Mouse (Mus musculus): ENCODE results near the gene Slc22a15. TPM values are rescaled to one million over a fixed set of nuclear protein-coding genes. Genes with fewer than 3 reads are reported as not detected.

Slc22a15 gene
- polyA plus RNA-seq, 1 experiment from 2014 or later = 10.1 TPM

DNA sequence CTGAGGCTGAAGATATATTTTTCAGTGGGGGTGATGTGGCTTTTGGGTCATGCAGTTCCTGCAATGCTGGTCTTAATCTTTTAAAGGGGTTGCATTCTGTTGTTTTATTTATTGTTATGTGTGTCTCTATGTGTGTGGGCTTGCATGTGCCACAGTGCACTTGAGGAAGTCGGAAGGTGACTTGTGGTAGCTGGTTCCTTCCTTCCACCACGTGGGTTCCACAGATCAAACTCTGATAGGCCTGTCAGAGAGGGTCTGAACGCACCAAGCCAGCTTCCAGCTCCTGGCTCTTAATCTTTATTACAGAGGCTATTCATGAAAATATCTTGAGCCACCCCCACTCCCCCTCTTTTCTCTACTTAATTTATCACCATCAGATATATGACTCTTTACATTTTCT is 40.4 kb downstream of the Slc22a15 start:
- DNase-seq (ENCODE audit: low spot score) (no peak), ATAC-seq (ENCODE audit: low FRiP score) (no peak)
- Histone ChIP-seq H3K4me2 (replicated peaks; ENCODE audit: low read depth, low read length) (no peak overlapping the region), H3K9me3 (ENCODE audit: control insufficient read depth, low read length) (no peaks in the 10 kb centered on the region), H3K27ac (ENCODE audit: low read depth, low read length) (no peak overlapping the region), H3K36me3 (ENCODE audit: control insufficient read depth, insufficient read depth, low read length) (no peaks in the 10 kb centered on the region), H3K4me1 (replicated peaks; ENCODE audit: control insufficient read depth, insufficient read depth, low read length) (no peaks in the 10 kb centered on the region), H3K4me3 (ENCODE audit: low read depth, low read length) (no peak overlapping the region), H3K9ac (ENCODE audit: low read depth, low read length) (no peak overlapping the region), H3K27me3 (ENCODE audit: control insufficient read depth, insufficient read depth, low read length) (no peaks in the 10 kb centered on the region)
- 69% methylated on average over 3 of the region's 3 CpGs for WGBS

DNA sequence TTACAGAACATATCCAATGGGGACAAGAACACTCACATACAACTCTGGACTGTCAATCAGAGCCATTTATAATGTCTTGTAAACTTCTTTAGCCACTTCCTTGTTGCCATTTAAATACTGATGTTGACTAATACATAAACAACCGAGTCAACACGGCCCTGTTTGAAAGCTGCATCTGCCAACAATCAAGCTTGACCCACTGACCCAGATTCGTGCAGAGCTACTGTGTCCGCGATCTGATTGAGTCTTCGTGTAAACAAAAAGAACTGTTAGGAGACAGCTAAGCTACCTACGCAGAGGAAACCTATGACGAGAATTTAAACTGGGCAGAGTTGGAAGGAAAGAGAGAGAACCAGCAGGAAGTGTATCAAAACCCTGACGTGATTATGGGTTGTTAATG is 42.5 kb downstream of the Slc22a15 start:
- Histone ChIP-seq H3K36me3 (ENCODE audit: control insufficient read depth, insufficient read depth, low read length) (no peaks in the 10 kb centered on the region), H3K4me2 (replicated peaks; ENCODE audit: low read depth, low read length) (no peak overlapping the region), H3K4me3 (ENCODE audit: low read depth, low read length) (no peak overlapping the region), H3K27ac (ENCODE audit: low read depth, low read length) (no peak overlapping the region), H3K9ac (ENCODE audit: low read depth, low read length) (no peak overlapping the region), H3K4me1 (replicated peaks; ENCODE audit: control insufficient read depth, insufficient read depth, low read length) (peaks cover 3% of the 10 kb centered on the region; the same call in 1 of the 2 replicates), H3K9me3 (ENCODE audit: control insufficient read depth, low read length) (no peaks in the 10 kb centered on the region), H3K27me3 (ENCODE audit: control insufficient read depth, insufficient read depth, low read length) (no peaks in the 10 kb centered on the region)
- WGBS = 68% methylated on average over 9 of the region's 9 CpGs
- ATAC-seq (ENCODE audit: low FRiP score) = no peak
- DNase-seq (ENCODE audit: low spot score) = no peak

DNA sequence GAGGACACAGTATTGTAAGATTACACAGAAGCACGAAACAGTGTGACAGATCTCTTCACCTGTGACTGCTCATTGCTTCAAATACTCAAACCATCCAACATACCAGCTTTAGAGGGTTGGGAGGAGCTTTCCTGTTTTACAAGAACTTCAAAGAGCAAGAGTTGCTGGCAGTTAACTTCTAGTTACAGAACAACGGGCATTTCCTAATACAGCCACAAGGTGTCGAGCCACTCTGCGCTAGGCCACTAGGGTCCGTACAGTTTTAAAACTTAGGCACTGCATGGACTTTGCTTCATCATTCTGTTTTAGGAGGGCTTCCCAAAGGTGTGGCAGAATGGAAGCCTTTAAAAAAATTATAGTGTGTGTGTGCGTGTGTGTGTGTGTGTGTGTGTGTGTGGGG is 43.4 kb downstream of the Slc22a15 start:
- 81% methylated on average over 6 of the region's 6 CpGs for WGBS
- H3K9ac ChIP-seq (ENCODE audit: low read depth, low read length) = no peak overlapping the region
- no peaks in the 10 kb centered on the region for H3K27me3 ChIP-seq (ENCODE audit: control insufficient read depth, insufficient read depth, low read length)
- no peak for ATAC-seq (ENCODE audit: low FRiP score)
- no peak overlapping the region for H3K4me3 ChIP-seq (ENCODE audit: low read depth, low read length)
- H3K36me3 ChIP-seq (ENCODE audit: control insufficient read depth, insufficient read depth, low read length) = no peaks in the 10 kb centered on the region
- H3K4me1 ChIP-seq (replicated peaks; ENCODE audit: control insufficient read depth, insufficient read depth, low read length) = peaks cover 3% of the 10 kb centered on the region; the same call in 1 of the 2 replicates
- no peaks in the 10 kb centered on the region for H3K9me3 ChIP-seq (ENCODE audit: control insufficient read depth, low read length)
- H3K4me2 ChIP-seq (replicated peaks; ENCODE audit: low read depth, low read length) = no peak overlapping the region
- H3K27ac ChIP-seq (ENCODE audit: low read depth, low read length) = no peak overlapping the region
- no peak for DNase-seq (ENCODE audit: low spot score)

GRCm38 (mm10) chr3:101878136-101878535 is 46.1 kb downstream of the Slc22a15 start:
- Histone ChIP-seq H3K4me2 (replicated peaks; ENCODE audit: low read depth, low read length) (no peak overlapping the region), H3K9me3 (ENCODE audit: control insufficient read depth, low read length) (no peaks in the 10 kb centered on the region), H3K27ac (ENCODE audit: low read depth, low read length) (no peak overlapping the region), H3K27me3 (ENCODE audit: control insufficient read depth, insufficient read depth, low read length) (no peaks in the 10 kb centered on the region), H3K36me3 (ENCODE audit: control insufficient read depth, insufficient read depth, low read length) (no peaks in the 10 kb centered on the region), H3K4me3 (ENCODE audit: low read depth, low read length) (no peak overlapping the region), H3K9ac (ENCODE audit: low read depth, low read length) (no peak overlapping the region), H3K4me1 (replicated peaks; ENCODE audit: control insufficient read depth, insufficient read depth, low read length) (peaks cover 3% of the 10 kb centered on the region; the same call in 1 of the 2 replicates)
- ATAC-seq (ENCODE audit: low FRiP score) = peak; percentile 33; the same call in 1 of the 2 replicates
- WGBS = 22% methylated on average over 5 of the region's 5 CpGs
- no peak for DNase-seq (ENCODE audit: low spot score)

DNA sequence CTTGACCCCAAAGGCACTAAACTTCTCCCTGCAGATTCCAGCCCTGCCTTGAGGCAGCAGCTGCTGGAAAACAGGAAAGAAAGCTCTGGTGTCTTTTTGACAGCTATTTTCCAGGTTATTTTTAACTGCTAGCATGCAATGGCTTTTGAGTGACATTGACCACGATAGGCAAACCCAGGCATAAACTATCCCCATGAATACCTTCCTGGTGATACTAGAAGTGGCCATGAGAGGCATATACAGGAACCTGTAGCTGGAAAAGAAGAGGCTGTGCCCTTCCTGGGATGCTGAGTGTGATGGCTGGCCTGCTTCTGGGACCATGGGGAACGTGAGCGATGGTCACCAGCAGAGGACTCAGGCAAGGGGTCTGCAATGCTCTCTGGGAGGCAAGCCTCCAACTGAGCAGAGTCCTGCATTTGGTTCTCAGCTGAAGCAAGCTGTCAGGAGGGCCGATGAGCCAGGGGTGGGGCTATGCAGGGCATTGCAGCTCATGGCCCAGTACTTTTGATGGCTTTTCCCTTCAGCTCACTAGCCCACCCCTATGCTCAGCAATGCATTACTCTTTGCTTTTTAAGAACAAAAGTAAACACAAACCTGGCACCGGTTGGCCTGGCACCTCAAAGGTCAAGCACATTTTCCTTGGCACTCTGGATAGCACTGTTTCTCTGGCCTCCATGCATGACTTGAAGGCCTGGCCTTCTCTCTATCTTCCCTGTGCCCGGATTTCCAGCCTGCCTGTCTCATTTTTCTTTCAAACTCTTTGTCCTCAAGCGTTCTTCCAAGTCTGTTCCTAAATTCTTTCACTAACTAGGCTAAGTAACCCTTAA is 47.6 kb downstream of the Slc22a15 start:
- Histone ChIP-seq H3K9me3 (ENCODE audit: control insufficient read depth, low read length) (no peaks in the 10 kb centered on the region), H3K9ac (ENCODE audit: low read depth, low read length) (no peak overlapping the region), H3K27me3 (ENCODE audit: control insufficient read depth, insufficient read depth, low read length) (no peaks in the 10 kb centered on the region), H3K4me2 (replicated peaks; ENCODE audit: low read depth, low read length) (no peak overlapping the region), H3K27ac (ENCODE audit: low read depth, low read length) (0 out of 2 replicates have a peak overlapping the region, but pooled peaks have one; percentile 33), H3K4me3 (ENCODE audit: low read depth, low read length) (no peak overlapping the region), H3K4me1 (replicated peaks; ENCODE audit: control insufficient read depth, insufficient read depth, low read length) (peaks cover 3% of the 10 kb centered on the region; the same call in 1 of the 2 replicates), H3K36me3 (ENCODE audit: control insufficient read depth, insufficient read depth, low read length) (no peaks in the 10 kb centered on the region)
- no peak for ATAC-seq (ENCODE audit: low FRiP score)
- WGBS = 72% methylated on average over 7 of the region's 7 CpGs
- no peak for DNase-seq (ENCODE audit: low spot score)

GRCm38 (mm10) chr3:101875258-101875920 is 48.9 kb downstream of the Slc22a15 start:
- Histone ChIP-seq H3K27ac (ENCODE audit: low read depth, low read length) (0 out of 2 replicates have a peak overlapping the region, but pooled peaks have one; percentile 3), H3K9me3 (ENCODE audit: control insufficient read depth, low read length) (no peaks in the 10 kb centered on the region), H3K4me1 (replicated peaks; ENCODE audit: control insufficient read depth, insufficient read depth, low read length) (peaks cover 3% of the 10 kb centered on the region; the same call in 1 of the 2 replicates), H3K36me3 (ENCODE audit: control insufficient read depth, insufficient read depth, low read length) (no peaks in the 10 kb centered on the region), H3K4me3 (ENCODE audit: low read depth, low read length) (no peak overlapping the region), H3K4me2 (replicated peaks; ENCODE audit: low read depth, low read length) (no peak overlapping the region), H3K27me3 (ENCODE audit: control insufficient read depth, insufficient read depth, low read length) (no peaks in the 10 kb centered on the region), H3K9ac (ENCODE audit: low read depth, low read length) (no peak overlapping the region)
- DNase-seq (ENCODE audit: low spot score) (no peak), ATAC-seq (ENCODE audit: low FRiP score) (no peak)
- WGBS = 63% methylated on average over 10 of the region's 10 CpGs

DNA sequence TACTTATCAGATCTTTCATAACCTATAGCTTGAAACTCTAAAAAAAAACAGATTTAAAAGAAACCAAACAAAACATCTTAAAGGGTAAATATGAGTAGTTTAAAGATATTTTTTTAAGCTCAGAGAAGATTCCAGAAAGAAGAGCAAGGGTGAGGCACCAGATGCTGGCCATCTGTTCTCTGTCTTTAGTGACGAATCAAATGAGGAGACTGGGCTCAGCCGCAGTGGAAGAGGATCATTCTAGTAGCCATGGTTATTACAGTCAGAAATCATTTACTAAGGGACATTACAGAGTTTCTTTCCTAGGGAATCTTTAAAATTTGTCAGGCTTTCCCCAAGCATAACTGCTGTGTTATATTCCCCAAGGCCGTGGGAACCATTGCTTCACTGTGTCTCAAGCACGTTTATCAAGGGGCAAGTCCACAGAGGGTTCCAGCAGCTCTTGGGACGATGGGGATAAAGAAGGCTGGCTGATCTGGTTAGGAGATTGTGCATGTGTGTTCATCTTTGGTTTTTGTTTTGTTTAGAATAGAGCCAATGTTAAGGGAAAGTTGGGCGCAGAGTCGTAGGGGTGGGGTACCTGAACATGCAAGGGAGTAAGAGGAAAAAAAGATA is 51.1 kb downstream of the Slc22a15 start:
- DNase-seq (ENCODE audit: low spot score) = no peak
- no peak overlapping the region for H3K4me2 ChIP-seq (replicated peaks; ENCODE audit: low read depth, low read length)
- ATAC-seq (ENCODE audit: low FRiP score) = no peak
- H3K36me3 ChIP-seq (ENCODE audit: control insufficient read depth, insufficient read depth, low read length) = no peaks in the 10 kb centered on the region
- no peaks in the 10 kb centered on the region for H3K9me3 ChIP-seq (ENCODE audit: control insufficient read depth, low read length)
- no peak overlapping the region for H3K9ac ChIP-seq (ENCODE audit: low read depth, low read length)
- no peak overlapping the region for H3K27ac ChIP-seq (ENCODE audit: low read depth, low read length)
- no peaks in the 10 kb centered on the region for H3K27me3 ChIP-seq (ENCODE audit: control insufficient read depth, insufficient read depth, low read length)
- H3K4me3 ChIP-seq (ENCODE audit: low read depth, low read length) = no peak overlapping the region
- H3K4me1 ChIP-seq (replicated peaks; ENCODE audit: control insufficient read depth, insufficient read depth, low read length) = no peaks in the 10 kb centered on the region; the same call in 1 of the 2 replicates
- WGBS = 78% methylated on average over 7 of the region's 7 CpGs

GRCm38 (mm10) chr3:101871951-101872350 is 52.3 kb downstream of the Slc22a15 start:
- Histone ChIP-seq H3K4me1 (replicated peaks; ENCODE audit: control insufficient read depth, insufficient read depth, low read length) (no peaks in the 10 kb centered on the region), H3K27ac (ENCODE audit: low read depth, low read length) (no peak overlapping the region), H3K4me3 (ENCODE audit: low read depth, low read length) (no peak overlapping the region), H3K9me3 (ENCODE audit: control insufficient read depth, low read length) (no peaks in the 10 kb centered on the region), H3K36me3 (ENCODE audit: control insufficient read depth, insufficient read depth, low read length) (no peaks in the 10 kb centered on the region), H3K9ac (ENCODE audit: low read depth, low read length) (no peak overlapping the region), H3K4me2 (replicated peaks; ENCODE audit: low read depth, low read length) (no peak overlapping the region), H3K27me3 (ENCODE audit: control insufficient read depth, insufficient read depth, low read length) (no peaks in the 10 kb centered on the region)
- no peak for ATAC-seq (ENCODE audit: low FRiP score)
- 92% methylated on average over 9 of the region's 9 CpGs for WGBS
- DNase-seq (ENCODE audit: low spot score) = no peak

Measured in hindbrain, embryonic 11.5 days (tissue).